Mouse (Mus musculus): Measurements from ENCODE around the gene Srrd.

DNA sequence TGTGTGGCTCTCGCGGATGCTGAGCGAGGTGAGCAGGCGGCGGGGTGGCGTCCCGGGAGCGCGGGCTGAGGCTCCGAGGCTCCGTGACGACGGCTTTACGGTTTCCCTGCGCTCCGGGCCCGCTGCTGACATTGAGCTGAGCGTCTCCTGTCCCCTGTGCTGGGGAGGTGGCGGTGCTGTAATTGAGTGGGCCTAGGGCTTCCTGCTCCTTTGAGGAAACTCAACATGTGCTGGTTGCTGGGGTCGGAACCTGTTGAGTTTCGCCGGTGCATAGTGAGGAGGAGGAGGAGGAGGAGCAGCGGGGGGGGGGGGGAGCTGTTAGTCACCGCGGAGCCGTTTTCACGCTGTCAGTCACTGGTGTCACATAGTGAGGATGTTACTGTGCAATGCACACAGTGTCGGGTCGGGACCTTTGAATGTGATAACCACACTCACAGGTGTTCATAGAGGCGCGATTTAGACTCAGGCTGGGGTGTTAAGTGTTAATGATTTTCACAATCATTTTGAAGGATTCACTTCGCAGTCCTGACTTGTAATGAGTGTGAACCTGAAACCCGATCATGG lies 16.3 kb downstream of the Srrd start:
- TF ChIP-seq CTCF (IDR thresholded peaks at IDR 0.05; ENCODE audit: low read depth, low read length) (no peak), GATA1 (IDR thresholded peaks at IDR 0.05; ENCODE audit: borderline replicate concordance, low read length) (no peak)
